Mouse (Mus musculus): ENCODE results near the gene Lamtor3. TPM values are rescaled to one million over a fixed set of nuclear protein-coding genes. Genes with fewer than 3 reads are reported as not detected.

Lamtor3 gene
- total RNA-seq (2012; rRNA removed) (73.3 and 77.5 TPM in 2 replicates), polyA plus RNA-seq (2012; ENCODE audit: insufficient read depth in 1 of 2, insufficient read length in 2 of 2, low read depth in 1 of 2, low replicate concordance in 2 of 2, missing spikeins in 1 of 2) (10 to 100 TPM in 1 of 2 experiments, not detected in 1; 88.3 TPM)

- DNase-seq (ENCODE audit: low read depth, low spot score): peak; percentile 92
- H3K9me3 ChIP-seq (replicated peaks; ENCODE audit: insufficient read depth, low read length): no peaks in the 10 kb centered on the region
- H3K79me2 ChIP-seq (ENCODE audit: control insufficient read depth, insufficient read depth, low read length, poor library complexity): peaks cover 16% of the 10 kb centered on the region
- peaks cover 5 to 8% of the 10 kb centered on the region in 2 experiments for H3K4me1 ChIP-seq (ENCODE audit: control insufficient read depth in 1 of 2, insufficient read depth in 2 of 2, low read length in 2 of 2)
- peak within 1 kb of the TSS; percentile 76 to 95 for H3K4me3 ChIP-seq (ENCODE audit: control insufficient read depth in 1 of 2, insufficient read depth in 1 of 2, low read depth in 2 of 2, low read length in 2 of 2)
- peak within 1 kb of the TSS; percentile 82 for H3K27ac ChIP-seq (ENCODE audit: control insufficient read depth, low read depth, low read length)
- peak within 1 kb of the TSS; percentile 82 for H3K9ac ChIP-seq (ENCODE audit: control insufficient read depth, low read depth, low read length, poor library complexity, severe bottlenecking)
- H3K27me3 ChIP-seq (ENCODE audit: control insufficient read depth in 1 of 2, insufficient read depth in 2 of 2, low read length in 2 of 2): no peaks in the 10 kb centered on the region
- H3K36me3 ChIP-seq (ENCODE audit: control insufficient read depth in 1 of 2, insufficient read depth in 2 of 2, low read length in 2 of 2): peaks cover 8 to 23% of the 10 kb centered on the region in 2 experiments
- TF ChIP-seq POLR2AphosphoS2 (IDR thresholded peaks at IDR 0.05; ENCODE audit: low read length) (peak; percentile 75; the same call in 1 of the 2 replicates), JUND (IDR thresholded peaks at IDR 0.05; ENCODE audit: low read depth, low read length) (no peak), ZKSCAN1 (IDR thresholded peaks at IDR 0.05; ENCODE audit: low read depth, low read length) (peak; percentile 82; the same call in 1 of the 2 replicates), MYB (IDR thresholded peaks at IDR 0.05; ENCODE audit: low read depth, low read length) (no peak), NRF1 (IDR thresholded peaks at IDR 0.05; ENCODE audit: insufficient read depth, low read depth, low read length, poor library complexity, severe bottlenecking) (peak; percentile 87), ETS1 (IDR thresholded peaks at IDR 0.05; ENCODE audit: low read depth, low read length) (peak; percentile 68; the same call in 1 of the 2 replicates), NELFE (IDR thresholded peaks at IDR 0.05; ENCODE audit: low read depth, low read length) (peak; percentile 92), RAD21 (IDR thresholded peaks at IDR 0.05; ENCODE audit: low read depth, low read length) (no peak), RCOR1 (IDR thresholded peaks at IDR 0.05; ENCODE audit: low read depth, low read length) (no peak), ZNF384 (IDR thresholded peaks at IDR 0.05; ENCODE audit: low read depth, low read length) (peak; percentile 99), MAZ (IDR thresholded peaks at IDR 0.05; ENCODE audit: low read depth, low read length) (0 out of 2 replicates have a peak, but pooled peaks have one; percentile 37), MEF2A (IDR thresholded peaks at IDR 0.05; ENCODE audit: extremely low read depth, insufficient replicate concordance, low read depth, low read length, poor library complexity, severe bottlenecking) (no peak), CTCF (IDR thresholded peaks at IDR 0.05 in 2 of 3, conservative IDR thresholded peaks at IDR 0.05 in 1 of 3; ENCODE audit: control insufficient read depth in 1 of 3, insufficient read depth in 1 of 3, low read depth in 2 of 3, low read length in 3 of 3, poor library complexity in 1 of 3, severe bottlenecking in 1 of 3) (no peak), HCFC1 (IDR thresholded peaks at IDR 0.05; ENCODE audit: low read depth, low read length) (peak; percentile 90), CHD2 (IDR thresholded peaks at IDR 0.05; ENCODE audit: low read length) (no peak), ZMIZ1 (IDR thresholded peaks at IDR 0.05; ENCODE audit: low read depth, low read length) (peak; percentile 73), USF2 (IDR thresholded peaks at IDR 0.05; ENCODE audit: borderline replicate concordance in 1 of 2, insufficient read depth in 1 of 2, low read depth in 1 of 2, low read length in 2 of 2) (no peak), MAFK (IDR thresholded peaks at IDR 0.05; ENCODE audit: borderline replicate concordance, low read depth, low read length) (no peak), UBTF (IDR thresholded peaks at IDR 0.05; ENCODE audit: borderline replicate concordance, insufficient read depth, low read depth, low read length) (no peak), MXI1 (IDR thresholded peaks at IDR 0.05; ENCODE audit: low read depth, low read length) (peak; percentile 93), EP300 (IDR thresholded peaks at IDR 0.05; ENCODE audit: low read depth in 1 of 2, low read length in 2 of 2) (no peak), SIN3A (IDR thresholded peaks at IDR 0.05; ENCODE audit: low read length) (peak; percentile 96), MYC (IDR thresholded peaks at IDR 0.05; ENCODE audit: low read depth, low read length) (peak; percentile 66), GABPA (IDR thresholded peaks at IDR 0.05; ENCODE audit: low read depth, low read length) (no peak), ELF1 (IDR thresholded peaks at IDR 0.05; ENCODE audit: low read depth, low read length) (peak; percentile 95), BHLHE40 (IDR thresholded peaks at IDR 0.05; ENCODE audit: borderline replicate concordance, low read depth, low read length) (no peak), TBP (IDR thresholded peaks at IDR 0.05; ENCODE audit: low read depth, low read length) (peak; percentile 63; the same call in 1 of the 2 replicates), GATA1 (IDR thresholded peaks at IDR 0.05; ENCODE audit: low read depth, low read length) (no peak), MAX (IDR thresholded peaks at IDR 0.05; ENCODE audit: low read length) (peak; percentile 55; the same call in 1 of the 2 replicates), TAL1 (IDR thresholded peaks at IDR 0.05; ENCODE audit: low read length) (no peak), POLR2AphosphoS5 (IDR thresholded peaks at IDR 0.05; ENCODE audit: borderline replicate concordance, low read depth, low read length) (no peak), USF1 (IDR thresholded peaks at IDR 0.05; ENCODE audit: low read depth, low read length) (peak; percentile 70), POLR2A (IDR thresholded peaks at IDR 0.05; ENCODE audit: control insufficient read depth in 1 of 2, insufficient read depth in 1 of 2, low read depth in 1 of 2, low read length in 2 of 2, poor library complexity in 1 of 2) (peak in 1 of 2 experiments; percentile 86; a peak in 2 of 4 replicates), SMC3 (IDR thresholded peaks at IDR 0.05; ENCODE audit: low read depth, low read length) (no peak), ZC3H11A (IDR thresholded peaks at IDR 0.05; ENCODE audit: low read depth, low read length) (no peak)
Observed at GRCm38 (mm10) chr3:137918172-137918931, at the start of gene Lamtor3. Gene Lamtor3 (plus strand): TSS chr3:137918506.
